Mouse (Mus musculus) G1E-ER4 (cell line): Measurements from ENCODE around the gene Tmem165. TPM values are rescaled to one million over a fixed set of nuclear protein-coding genes. Genes with fewer than 3 reads are reported as not detected.

Source experiments
- GATA1 ChIP-seq: IDR thresholded peaks from one replicate; pipeline ENCODE4 v1.8.0; 2012; ENCODE audit warnings: low read length, inconsistent platforms
- polyA plus RNA-seq: library from polyadenylated mRNA; stranded (reverse); fragments of >175 nt; gene quantifications from 2 replicates; pipeline ENCODE4 v1.2.3, GENCODE M21; 2012

Gene Tmem165
- polyA plus RNA-seq, 1 experiment, result 79.3 TPM

DNA sequence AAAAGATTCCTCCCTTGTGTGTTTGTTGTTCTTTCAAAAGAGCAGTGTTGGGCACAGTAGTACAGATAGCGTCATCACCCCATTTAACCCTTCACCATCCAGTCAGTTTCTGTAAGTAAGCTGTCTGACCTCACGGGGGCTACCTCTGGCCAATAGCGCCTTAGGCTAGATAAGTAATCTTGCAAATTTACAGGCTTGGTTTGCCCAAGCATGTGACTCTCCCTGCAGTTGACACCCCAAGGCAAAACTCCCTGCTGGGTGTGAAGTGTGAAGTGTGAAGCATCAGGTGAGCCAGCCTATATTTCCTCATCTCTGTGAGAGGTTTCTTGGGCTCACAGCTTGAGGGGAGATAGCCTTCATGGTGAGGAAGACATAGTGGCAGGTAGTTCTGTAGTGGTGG, 23.6 kb upstream of the Tmem165 start:
- no peak for TF ChIP-seq GATA1

DNA sequence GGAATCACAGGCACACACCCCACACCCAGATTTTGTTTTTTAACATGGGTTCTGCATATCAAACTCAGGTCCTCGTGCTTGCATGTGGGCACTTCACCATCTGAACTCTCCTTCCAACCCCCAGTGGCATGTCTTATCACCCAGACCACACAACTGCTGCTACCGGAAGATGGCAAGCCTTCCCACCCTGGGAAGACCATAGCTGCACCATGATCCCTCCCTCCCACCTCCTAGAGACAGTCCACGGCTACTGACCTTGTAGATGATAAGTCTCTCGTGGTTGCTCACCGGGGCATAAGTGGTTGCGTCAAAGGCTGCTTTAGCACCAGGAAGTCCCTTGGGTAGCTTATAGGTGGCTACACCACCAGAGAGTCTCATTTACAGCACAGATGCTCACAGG, 22.2 kb upstream of the Tmem165 start:
- TF ChIP-seq GATA1, result no peak

DNA sequence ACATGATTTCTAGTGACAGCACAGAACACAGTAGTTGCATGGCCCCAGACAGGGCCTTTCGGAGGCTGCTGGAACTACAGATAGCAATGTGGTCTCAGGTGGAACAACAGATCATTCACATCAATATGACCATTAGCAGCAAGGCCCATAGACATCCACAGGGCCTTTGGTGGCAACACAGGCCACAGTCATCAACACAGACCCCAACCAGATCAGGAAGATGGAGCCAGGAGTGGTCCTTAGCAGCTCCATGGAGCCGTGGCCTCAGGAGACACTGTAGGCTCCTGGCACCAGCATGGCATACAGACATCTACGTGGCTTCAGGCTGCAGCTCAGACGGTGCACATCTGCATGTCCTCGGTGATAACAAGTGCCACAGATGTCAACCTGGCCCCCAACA, 20.8 kb upstream of the Tmem165 start:
- TF ChIP-seq GATA1, result no peak

DNA sequence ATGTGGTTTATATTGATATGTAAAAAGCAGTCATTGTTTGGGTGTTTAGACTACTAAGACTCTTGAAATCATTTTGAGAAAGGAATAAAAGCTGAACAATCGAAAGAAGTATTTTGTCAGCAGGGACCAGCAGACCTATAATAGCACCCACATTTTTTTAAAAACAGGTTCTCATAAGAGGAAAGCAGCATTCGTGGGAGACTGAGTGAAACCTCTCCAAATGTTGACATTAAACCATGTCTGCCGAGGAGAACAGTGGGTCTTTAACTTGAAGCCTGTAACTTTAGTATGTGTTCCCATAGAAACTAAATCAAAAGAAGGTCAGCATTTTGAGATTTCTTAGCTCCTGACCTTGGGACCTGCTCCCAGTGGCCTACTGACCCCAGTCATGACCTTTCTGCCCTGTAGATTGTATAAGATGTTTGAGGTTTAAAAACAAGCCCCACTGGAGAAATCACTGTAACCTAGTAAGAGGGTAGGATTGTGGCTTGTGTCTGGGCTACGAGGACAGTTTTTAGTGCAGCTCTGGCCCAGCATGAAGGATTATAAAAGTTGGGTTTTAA, 19.8 kb upstream of the Tmem165 start:
- TF ChIP-seq GATA1, result no peak

DNA sequence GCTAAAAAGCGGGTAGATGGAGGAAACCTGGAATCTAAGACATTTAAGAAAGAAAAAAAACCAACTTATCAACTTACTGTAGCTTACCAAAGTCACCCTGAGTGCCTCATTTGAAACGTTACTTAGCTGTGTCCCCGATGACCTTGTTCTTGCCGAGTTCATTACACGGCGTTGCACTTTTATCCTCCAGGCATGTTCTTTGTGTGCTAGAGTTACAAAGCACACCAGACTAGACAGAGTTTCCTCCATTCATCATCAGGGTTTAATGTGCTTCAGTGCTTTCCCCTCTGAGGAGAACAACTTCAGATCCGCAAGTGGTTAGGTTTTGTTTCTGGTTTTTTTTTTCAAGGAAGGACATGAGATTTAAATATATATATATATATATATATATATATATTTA, 18.9 kb upstream of the Tmem165 start:
- no peak for TF ChIP-seq GATA1

DNA sequence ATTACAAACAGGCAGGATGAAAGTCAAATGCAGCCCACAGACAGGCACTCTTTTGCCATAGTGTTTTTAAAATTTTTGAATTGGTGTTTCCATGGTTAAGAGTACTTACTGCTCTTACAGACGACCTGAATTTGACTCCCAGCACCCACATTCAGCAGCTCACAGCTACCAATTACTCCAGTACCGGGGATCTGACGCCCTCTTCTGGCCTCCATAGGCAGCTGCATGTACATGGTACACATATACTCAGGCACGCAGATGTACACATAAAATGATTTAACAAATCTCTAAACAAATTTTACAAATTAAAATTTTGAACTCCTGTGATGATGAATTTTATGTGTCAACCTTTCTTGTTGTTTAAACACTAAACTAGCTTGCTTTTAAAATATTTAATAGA, 13.2 kb upstream of the Tmem165 start:
- TF ChIP-seq GATA1, result no peak

DNA sequence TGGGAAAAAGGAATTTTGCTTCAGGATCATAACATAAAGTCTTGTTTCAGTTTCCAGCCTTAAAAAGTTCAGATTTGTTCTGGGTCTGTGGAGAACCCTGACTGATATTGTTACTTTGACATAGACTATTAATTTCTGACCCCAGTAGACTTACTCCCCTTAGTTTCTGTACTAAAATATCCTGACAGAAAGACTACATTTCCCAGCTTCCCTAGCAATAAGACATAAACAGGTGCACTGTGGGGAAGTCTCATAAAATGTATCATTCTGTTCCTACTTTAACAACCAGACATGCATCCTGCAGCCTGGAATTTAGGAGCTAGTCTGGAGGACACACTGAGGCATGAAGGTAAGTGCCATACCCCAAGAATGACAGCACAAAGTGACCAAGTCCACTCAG, 12.6 kb upstream of the Tmem165 start:
- no peak for TF ChIP-seq GATA1

DNA sequence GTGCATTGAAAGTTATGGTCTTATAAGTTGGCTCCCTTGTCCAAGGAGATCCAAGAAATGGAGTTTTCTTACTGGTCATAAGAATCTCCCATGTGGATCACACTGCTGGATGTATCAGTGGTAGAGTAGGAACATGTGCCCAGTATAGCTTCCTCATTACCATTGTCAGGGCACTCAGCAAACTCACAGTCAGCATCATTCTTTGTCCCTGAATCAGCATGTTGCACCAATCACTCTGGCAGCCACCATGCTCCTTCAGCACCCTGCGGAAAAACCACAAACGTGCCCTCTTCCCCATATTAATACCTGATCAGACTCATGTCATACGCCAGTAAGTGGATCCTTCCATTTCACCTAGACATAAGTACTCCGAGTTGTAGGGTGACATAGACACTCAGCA, 8.6 kb upstream of the Tmem165 start:
- TF ChIP-seq GATA1, result no peak

DNA sequence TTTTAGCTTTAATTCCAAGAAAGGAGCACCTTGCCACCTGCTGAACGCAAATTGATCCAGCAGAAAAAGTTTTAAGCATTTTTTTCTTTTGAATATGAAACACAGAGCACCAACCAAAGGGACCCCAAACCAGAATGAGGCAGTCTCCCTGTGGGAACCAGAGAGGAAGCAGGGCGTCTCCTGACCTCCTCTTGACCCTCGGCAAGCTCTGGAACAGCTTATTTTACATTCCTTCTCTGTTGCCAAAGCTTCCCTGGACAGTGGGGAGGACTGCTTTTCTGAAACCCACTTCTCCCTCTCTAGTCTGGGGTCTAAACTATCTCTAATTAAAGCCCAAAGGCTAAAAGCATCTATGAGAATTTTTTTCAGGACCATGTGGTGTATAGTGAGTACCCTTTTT, 7.3 kb upstream of the Tmem165 start:
- TF ChIP-seq GATA1, result no peak

DNA sequence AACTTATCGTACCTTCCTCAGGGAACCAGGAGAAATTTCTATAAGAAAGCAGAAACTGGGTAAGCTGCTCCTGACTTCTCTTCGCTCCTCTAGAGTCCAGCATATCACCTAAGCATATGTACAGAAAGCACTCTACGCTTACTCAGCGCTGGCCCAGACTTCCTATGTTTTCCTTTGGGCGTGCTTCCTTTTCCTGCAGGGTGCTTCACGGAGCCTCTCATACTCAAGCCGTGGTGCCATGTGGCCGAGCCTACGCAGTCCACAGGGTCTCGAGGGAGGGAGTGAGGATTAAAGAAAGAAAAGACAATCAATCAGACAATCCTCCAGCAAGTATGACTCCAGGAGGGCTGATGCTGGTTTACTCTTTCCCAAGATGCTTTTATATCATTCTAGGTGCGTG, 6.8 kb upstream of the Tmem165 start:
- no peak for TF ChIP-seq GATA1

DNA sequence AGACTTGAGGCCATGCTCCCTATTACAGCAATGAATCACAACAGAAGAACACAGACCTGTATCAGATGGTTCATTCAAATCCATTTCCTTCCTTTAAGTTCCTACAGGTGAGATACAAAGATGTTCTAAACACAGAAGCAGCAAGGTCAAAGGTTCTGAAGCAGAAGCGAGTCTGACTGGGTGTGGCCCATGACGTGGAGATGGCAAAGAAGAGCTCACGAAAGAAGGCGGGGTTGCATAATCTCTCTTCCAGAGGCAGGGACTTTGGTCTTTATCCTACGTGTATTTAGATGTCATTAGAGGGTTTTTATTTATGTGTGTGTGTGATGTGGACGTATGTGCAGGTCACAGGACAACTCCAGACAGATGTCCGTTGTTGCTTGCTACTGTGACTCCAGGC, 6.0 kb upstream of the Tmem165 start:
- TF ChIP-seq GATA1, result no peak

DNA sequence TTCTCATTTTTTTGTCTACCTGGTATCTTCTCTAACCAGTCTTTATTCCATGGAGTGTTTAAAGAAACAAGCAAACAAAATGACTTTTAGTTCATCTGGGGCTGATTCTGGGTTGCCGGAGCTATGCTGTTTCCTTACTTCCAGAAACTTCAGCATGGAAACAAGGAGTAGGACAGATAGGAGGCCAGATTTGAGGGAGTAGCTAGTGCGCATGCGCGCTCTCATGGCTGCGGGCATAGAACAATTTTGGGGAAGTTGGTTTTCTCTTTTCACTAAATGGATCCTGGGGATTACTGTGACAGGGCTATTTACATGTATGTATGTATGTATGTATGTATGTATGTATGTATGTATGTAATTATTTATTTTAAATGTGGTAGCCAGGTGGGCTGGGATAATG, 4.5 kb upstream of the Tmem165 start:
- no peak for TF ChIP-seq GATA1

DNA sequence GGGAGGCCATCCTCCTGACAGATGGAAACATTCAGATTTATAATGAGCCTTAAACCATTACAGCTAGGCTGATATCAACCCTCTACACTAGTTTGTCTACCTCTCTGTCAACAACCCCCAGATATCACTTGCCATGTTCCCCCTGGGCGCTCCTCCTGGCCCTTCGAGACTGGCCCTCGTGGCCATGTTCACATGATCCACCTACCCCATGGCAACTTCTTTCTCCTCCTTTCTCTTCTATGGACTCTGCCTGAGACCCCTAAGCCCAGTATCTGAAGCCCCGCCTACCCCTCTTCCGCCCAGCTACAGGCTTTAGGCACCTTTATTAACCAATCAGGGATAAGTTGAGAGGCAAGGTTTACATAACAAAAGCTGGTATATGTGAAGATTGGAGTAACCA, 3.9 kb upstream of the Tmem165 start:
- TF ChIP-seq GATA1, result no peak

DNA sequence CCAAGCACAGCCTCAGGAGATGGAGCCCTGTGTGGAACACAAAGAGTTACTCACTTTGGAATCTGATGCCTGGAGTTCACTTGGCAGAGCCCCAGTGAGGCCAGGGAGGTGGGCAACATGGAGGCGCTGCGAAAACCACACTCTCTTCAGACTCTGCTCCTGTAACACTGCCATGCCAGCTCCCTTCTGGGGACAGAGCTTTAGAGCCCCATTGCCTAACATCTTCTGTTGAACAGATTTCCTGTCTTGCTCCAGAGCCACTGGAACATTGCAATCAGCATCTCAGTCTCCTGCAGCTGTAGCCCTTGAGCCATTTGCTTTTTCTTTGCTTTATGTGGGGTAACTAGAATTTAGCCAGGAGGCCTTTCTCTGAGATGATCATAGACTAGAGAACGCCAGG, 1.4 kb upstream of the Tmem165 start:
- TF ChIP-seq GATA1, result no peak

DNA sequence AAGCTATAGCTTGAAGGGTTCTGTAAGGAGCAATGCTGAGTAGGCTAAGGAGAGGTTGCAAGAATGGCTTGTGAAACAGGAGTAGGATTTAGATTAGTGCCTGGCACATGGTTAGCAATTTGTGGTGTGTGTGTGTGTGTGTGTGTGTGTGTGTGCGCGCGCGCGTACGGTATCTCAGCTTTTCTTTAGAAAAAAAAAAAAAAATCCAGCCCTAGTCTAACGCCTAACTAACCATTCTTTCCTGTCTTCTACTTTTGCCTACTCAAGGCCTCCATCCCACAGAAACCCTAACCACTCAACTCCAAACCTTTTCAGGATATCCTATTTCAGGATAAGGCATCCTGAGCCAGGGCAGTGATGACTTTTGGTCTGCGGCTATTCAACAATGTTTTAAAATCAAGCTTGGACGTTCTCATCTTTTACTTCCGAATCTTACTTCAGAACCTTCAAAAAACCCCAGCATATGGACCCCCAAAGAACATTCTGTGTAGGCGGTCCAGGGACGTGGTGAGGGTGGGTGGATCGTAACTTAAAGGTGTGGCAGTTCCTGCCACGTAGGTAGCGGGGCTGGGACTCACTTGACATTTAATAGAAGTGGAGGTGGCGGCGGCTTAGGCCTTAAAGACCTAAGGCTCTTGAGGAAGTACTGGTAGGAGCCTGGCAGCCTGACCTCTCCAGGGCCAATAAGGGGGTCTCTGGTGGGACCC, 484 bp upstream of the Tmem165 start:
- TF ChIP-seq GATA1, result no peak

DNA sequence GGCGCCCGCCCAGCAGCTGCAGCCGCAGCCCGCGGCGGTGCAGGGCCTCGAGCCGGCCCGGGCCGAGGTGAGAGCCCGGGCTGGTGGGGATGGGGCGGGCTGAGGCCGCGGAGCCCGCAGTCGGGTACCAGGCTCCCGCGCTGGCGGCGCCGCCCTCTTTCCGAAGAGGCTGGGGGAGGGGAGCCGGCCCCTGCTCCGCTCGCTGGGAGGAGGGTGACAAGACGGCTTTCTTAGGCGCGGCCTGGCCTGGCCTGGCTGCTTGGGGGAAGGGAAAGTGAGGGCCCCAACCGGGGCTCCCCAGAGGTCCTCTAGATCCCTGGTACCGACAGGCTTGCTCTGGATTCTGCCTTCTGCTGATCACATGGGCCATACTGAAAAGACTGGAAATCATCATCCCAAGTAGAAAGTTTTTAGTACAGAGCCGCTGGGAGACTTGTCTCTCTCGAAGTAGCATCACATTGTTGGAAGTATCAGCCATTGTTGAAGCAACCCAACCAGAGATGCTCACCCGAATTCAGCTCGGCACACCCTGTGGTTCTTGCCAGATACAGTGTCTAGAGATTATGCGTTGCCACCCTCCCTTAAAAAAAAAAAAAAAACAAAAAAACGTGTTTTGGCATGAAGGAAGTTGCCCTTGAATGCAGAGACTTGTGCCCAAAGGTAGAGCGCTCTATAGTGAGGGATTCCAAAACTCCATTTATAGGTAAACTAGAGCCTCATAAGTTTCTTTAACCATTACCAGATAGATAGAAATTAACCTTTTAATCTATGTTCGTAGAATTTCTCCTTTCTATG, 803 bp downstream of the Tmem165 start:
- TF ChIP-seq GATA1, result no peak

DNA sequence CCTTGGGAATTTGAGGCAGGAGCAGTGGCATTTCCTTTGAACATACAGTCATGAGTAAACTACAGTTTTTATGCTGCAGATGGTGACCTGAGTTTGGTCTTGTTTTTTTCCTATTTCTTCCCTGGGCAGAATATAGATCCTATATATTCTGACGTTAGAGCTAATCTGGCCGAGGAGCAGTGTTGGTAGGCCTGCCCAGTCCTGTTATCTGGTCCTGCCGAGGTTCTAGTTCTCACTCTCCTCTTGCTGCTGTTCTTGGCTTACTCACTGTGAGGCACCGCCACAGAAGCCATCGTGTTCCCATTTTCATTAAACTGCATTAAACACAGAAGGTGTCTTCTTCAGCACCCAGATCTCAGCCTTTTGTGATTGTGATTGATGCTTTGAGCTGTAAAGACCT, 4.2 kb downstream of the Tmem165 start:
- TF ChIP-seq GATA1, result no peak
